Mouse (Mus musculus) fat pad, adult 2 months (tissue): ENCODE results near the gene Ank2.
A peak's percentile ranks its signal among the peaks of the same experiment; 100 is the strongest.

Experiments
- DNase-seq: peaks from one replicate; pipeline ENCODE4 v3.0.0-alpha.2; 2011; ENCODE audit warnings: low read depth, low spot score; ENCODE audit errors: extremely low read depth

The Ank2 gene

DNA sequence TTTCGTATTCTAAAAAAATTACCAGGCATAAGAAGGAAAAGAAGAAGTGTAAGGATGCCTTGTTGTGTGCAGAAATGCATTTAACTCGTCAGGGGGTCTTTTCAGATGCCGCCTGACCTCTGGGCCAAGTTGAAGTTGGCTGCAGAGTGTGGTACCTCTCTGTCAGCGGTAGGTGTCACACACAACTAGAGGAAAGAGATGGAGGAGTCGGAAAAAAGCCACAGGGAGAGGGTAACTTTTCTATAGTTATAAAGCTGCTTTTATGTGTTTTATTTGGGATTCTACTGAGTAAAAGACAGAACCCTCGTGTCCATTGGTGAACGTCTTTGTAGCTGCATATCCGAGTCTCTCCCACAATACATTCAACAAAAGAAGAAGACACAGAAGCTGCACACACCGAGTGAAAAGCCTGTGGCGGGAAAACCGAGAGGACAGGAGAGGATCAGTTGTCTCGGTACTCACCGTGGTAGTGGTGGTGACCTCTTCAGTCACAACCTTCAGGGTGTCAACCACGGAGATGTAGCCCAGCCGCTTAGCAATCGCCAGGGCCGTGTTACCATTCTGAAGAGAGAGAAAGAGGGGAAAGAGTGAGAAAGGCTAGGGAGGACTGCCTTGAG lies 501.7 kb downstream of the Ank2 start:
- DNase-seq = no peak

DNA sequence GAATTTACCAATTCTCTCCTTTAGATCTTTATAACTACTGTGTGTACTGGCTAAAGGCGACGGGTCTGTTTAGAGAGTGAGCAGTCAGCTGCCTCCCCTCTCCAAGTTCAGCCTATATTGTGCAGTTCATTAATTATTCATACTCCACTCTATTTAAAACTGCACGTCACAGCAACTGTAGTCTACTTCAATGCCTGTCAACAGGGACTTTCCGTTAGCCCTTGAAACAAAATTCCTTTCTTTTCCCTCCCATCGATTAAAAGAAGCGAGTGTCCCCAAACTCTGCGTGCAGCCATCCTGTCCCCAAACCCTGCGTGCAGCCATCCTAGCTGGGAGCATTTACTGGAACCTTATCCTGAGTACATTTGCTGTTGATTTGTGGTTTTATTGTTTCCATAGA lies 502.4 kb downstream of the Ank2 start:
- no peak for DNase-seq

DNA sequence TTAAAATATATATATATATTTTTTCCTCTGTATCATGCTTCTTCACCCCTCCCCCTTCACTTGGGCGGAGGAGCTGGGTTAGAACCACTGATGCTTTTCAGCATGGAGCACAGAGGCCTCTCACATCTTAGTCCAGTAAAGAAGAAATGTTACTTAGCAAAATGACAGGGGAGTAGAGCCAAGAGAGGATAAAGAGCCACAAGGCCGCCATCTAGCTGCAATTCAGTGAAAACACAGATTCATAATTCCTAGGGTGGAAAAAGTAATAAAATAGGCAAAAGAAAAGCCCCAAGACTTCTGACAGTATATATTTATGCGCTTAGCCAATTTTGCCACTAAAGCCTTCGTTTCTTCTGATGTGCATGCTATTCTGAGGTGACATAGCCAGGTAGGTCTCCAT lies 503.2 kb downstream of the Ank2 start:
- no peak for DNase-seq

DNA sequence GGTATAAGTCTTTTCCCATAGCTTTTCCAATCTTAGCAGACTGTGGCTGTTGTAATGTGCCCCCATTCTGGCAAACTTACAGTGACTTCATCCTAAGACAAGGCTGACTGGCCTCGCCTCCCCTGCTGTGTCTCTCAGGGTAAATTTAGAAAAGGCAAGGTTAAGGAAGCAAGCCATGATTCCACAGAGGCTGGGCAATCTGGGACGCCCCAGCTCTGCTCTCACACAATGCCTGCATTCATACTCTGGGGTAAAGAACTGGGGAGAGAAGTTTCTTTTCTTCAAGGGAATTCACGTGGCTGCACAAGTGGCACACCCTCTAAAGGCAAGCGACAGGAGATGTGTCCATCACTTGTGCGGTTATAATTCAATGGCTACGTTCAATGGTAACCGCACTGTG lies 505.0 kb downstream of the Ank2 start:
- no peak for DNase-seq

DNA sequence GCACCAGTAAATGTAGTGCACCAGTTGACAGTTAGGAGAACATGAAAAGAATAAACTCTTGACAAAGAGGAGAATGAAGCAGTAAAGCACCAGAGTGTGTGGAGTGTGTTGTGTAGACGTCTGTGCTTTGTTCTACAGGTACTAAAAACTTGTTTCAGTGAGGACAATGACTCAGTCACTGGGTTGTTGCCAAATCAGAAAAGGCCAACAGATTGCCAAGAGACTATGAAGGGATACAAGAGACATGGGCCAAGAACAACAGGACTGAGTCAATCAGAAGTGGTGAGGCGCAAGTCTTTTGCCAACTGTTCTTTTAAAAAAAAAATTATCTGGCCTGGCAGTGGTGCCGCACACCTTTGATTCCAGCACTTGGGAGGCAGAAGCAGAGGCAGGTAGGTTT lies 509.2 kb downstream of the Ank2 start:
- DNase-seq = peak; percentile 62

DNA sequence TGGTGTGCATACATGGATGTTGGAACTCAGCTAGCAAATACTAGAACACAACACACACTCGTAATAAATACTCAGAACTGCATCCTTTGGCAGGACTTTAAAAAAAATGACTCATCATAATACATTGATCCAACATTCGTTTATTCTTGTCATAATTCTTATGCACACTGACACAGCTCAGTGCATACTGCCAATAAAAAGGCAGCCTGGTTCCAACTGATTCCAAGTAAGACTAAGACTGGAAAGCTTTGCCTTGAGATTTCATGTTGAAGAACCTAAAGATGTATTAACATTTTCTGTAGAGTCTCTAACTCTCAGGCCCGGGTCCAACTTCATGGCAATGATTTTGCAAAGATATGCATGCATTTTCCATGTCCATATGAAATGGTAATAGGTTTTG lies 512.5 kb downstream of the Ank2 start:
- no peak for DNase-seq

DNA sequence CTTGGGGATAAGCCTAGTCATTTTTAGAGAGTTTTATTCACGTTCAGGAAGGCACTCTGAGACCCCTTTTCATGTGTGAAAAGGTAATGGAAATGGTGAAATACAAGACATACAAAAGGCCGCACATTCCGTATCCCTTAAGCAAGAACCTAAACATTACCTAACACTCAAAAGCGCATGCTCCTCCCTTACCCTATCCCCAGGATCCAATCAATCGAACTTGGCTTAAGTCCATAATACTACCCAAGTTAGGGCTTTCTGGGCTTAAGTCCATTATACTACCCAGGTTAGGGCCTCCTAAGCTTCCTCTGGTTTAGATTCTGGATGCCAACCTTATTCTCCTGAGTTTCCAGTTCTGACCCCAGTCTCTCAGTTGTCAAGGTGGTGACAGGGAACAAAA lies 516.3 kb downstream of the Ank2 start:
- no peak for DNase-seq

DNA sequence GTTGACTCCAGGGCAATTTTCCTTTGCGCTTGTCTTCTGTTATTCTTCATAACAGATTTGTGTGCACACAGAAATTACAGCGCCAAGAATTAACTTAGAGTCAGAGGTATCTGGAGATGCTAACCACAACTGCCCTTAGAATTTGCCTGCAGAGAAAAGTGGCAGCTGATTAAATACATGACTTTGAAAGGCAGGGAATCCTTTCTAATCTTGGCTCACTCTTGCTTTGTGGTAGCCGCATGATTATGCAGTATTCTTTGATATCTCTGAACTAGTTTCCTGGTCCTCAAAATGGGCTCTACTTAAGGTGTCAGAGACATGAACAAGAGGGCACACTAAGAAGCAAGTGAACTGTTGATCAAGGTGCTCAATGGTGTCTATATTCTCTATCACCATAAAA lies 518.0 kb downstream of the Ank2 start:
- no peak for DNase-seq

DNA sequence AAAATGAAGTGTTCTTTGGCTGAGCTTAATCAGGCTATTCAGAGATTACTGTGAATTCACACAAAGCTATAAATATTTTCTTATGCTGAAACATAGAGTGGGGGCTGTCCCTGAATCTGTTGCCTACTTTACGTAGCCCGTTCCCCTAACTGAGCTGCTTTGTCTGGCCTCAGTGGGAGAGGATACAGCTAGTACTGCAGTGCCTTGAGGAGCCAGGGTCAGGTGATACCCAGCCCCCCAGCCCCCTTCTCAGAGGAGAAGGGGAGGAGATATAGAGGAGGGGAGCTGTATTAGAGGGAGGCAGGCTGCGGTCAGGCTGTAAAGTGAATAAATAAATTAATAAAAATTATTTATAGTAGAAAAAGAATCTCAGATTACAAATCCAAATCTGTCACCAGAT lies 519.5 kb downstream of the Ank2 start:
- DNase-seq = no peak

DNA sequence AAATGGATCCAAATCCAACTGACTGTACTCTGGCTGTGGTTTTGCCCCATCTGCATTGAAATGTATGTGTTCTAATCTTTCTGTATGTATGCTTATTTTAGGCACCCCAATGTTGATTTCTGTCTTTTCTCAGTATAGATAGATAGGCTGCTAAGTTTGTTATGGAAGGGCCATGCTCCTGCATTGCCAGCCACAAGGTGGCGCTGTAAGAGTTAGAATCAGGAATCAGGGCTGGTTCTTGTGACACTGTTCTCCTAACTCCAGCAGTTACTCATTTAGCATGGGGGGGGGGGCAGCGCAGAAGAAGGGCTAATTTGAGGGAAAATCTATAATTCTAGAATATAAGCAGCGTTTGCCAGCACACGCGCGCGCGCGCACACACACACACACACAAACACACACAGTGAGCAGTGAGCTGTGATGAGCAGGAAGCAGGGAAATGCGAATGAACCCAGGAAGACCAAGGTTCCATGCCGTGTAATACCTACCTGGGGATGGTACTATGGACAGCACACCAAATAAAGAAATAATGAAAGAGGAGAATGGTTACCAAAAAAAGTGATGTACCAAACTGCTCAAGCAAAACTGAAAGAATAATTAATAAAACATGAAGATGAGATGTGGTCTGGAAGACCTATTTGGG lies 520.3 kb downstream of the Ank2 start:
- DNase-seq = no peak

DNA sequence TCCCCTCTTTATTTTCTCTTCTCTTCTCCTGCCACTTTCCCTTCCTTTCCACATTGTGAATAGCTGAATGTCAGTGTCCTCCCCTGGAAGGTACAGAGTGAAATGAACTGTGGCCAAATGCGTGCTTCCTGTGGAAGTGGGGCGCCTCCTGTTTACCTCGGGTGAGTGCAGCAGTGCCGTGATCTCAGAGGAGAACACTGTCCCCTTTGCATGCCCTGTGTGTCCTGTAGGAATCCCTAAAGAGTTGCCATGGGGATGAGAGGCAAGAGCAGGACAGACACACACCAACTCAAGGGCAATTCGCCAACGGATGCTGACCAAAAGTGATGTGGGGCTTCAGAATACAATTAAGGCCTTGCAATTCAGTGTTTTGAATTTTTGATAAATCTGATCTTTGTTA lies 521.8 kb downstream of the Ank2 start:
- DNase-seq = no peak

DNA sequence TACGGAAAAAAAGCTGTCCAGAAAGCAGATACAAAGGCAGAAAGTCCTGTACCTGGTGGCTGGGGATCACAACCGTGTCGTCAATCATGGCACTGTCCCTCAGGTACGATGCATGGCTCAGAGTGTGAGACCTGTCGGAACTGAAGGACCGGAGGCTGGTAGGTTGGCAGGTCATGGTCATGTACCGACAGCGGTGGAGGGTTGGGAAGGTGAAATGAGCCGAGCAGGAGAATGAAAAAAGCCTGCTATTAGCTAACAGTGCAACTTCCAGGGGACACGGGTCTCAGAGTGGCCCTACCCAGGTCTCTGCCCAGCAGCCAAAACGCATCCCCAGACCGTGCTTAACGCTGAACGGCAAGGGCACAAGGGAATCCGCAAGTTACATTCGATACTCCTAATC lies 522.4 kb downstream of the Ank2 start:
- no peak for DNase-seq

DNA sequence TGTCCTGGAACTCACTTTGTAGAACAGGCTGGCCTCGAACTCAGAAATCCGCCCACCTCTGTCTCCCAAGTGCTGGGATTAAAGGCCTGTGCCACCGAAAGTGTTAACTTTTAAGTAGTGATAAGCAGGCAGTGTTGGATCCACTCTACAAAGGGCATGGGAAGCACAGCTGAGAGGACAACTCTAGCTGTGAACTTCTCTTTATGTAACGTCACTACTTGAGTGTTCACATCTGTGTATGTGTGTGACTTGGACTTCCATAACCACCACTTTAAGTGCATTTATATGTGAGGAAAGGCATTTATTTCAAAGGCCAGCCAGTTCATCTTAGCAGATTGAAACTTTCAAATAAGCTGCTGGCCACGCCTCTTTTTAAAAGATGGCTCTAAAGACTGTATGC lies 523.7 kb downstream of the Ank2 start:
- no peak for DNase-seq

DNA sequence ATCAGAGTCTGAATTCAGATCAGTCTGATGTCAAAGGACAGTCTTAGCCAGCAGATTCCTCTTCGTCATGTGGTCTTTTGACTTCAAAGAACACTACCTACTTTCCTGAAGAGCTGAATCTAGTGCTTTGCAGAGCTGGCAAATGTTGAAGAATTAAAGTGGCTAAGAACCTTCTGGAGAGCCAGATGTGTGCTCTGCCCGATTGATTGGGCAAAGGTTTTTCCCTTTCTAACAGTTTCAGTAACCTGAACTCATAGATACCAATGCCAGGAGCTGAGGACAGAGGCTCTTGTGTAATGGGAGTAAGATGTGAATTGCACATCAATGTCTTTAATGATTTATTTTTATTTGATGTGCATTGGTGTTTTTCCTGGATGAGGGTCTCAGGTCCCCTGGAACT lies 525.6 kb downstream of the Ank2 start:
- DNase-seq = no peak

DNA sequence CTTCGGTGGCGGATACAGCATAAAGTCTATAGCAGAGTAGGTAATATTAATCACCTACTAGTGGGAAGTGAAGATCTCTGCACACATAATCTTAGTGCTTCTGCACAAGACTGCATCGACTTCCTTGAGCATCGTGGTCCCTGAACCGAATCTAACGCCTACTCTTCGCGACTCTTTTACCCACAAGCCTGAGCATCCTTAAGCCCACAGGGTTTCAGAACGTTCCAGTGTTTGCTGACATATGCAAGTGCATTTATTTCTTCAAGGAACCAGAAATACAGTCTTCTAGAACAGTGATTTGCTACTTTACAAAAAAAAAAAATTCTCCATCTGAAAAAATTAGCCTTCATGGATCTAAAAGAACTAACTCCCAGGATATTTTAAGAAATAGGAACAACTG lies 527.6 kb downstream of the Ank2 start:
- no peak for DNase-seq

DNA sequence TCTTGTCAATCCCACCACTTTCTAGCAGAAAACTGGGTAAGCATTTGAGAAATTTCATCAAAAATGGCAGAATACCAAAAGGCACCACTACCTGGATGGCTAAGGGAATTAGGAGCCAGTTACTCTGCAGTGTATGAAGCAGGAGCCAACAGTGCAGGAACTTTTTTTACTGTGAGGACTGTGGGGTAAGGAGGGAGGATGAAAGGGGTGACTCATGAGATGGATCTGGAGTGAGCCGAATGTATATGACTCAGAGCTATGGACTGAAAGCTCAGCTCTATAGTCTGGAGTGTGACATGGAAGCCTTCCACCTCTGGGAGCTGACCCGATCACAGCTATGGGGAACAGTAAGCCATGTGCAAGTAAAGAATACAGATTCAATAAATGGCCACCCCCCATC lies 530.4 kb downstream of the Ank2 start:
- DNase-seq = no peak

DNA sequence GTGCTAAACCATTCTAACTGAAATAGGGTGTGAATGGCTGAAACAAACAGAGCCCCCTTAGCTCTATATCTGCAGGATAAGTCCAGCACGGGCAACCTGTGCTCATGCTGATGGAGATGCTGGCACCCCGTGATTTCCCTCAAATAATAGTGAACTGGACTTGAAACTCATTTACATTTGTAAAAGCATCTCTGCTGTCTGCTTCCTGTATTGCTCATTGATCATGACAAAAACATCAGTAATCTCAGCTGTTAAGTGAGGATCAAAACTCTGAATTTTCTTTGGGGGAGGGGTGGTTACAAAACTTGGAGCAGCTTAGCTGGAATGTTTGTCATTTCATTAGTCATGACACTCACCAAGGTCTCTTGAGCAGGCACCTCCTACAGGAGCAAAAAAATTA lies 533.4 kb downstream of the Ank2 start:
- DNase-seq = no peak

DNA sequence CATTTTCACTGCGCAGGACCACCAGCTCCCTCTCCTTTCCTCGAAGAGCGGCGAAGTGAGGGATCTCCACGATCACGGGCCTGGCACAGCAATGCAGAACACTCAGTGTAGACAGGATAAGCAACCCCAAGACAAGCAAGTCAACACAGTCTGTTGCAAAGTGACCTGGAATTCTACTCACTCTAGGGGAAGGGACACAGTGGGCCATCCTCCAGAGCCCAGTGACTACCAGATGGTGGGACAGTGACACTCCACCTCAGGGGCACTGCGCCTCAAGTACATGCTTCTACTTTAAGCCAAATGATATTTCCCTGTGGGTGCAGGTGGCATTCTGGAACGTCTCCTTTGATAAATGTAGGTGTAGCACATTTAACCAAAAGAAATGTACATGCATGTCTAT lies 536.8 kb downstream of the Ank2 start:
- no peak for DNase-seq

DNA sequence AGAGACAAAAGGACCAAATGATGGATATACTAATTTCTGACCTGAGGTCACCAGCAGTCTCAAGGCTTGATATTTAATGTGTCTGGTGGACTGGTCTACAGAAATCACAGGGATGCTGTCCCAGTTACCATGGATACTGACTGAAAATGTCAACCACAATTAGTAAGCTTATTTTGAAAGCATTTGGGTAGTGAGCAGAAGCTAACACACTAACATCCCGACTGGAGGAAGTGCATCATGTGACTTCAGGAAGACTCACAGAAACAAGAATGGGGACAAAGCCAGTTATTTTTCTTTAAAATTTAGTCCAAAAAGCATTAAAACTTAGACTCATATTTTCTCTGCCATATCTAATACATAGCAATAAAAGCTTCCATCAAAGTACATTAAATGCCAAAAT lies 546.5 kb downstream of the Ank2 start:
- DNase-seq = no peak

DNA sequence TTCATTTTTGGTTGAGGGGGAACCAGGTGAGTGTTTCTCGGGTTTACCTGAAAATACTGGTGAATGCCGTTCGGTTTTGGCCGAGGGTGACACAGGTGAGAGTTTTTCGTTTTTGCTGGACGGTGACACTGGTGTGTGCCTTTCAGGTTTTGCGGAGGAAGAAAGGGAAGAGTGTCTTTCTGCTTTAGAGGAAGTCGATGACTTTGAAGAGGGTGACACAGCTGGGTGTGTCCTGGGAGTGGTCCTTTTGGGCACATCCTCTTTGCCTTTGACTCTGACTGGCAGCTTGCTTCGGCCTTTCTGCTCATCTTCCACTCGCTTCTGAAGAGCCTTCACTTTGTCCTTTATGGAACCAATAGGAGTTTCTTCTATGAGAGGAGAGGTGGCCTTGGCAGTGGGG lies 552.6 kb downstream of the Ank2 start:
- no peak for DNase-seq

DNA sequence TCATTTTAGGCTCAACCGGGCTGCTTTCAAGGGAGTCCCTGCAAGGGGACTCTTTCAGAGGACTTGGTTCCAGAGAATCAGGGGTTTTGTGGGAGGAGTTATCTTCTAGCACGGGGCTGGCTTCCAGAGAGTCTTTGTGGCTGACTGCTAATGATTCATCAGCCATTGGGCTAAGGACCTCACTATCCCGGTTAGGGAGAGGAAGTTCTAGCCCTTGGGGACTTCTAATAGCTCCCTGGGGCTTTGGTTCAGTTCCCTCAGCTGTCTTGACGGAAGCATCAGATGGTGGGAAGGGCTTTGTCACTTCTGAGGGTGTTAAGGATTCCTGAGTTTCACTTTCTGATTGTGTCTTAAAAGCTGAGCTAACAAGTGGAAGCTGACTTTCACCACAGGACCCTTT lies 554.3 kb downstream of the Ank2 start:
- DNase-seq = no peak

DNA sequence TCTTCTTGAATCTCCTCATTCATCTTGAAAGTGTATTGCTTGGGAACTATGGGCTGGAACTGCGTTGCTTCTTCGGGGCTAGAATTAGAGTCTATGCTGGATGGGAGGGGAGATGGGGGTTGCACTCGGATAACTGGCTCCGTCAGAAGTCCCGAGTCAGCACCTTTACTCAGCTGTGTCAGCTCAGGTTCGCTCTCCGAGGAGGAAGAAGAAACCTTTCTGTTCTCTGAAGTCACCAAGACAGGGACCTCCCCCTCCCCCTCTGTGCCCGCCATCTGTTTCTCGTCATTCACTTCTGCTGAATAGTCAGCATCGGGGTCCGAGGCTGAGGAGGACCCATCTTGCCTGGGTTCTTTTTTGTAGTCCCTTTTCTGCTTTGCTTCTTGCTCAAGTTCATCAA lies 555.1 kb downstream of the Ank2 start:
- no peak for DNase-seq

DNA sequence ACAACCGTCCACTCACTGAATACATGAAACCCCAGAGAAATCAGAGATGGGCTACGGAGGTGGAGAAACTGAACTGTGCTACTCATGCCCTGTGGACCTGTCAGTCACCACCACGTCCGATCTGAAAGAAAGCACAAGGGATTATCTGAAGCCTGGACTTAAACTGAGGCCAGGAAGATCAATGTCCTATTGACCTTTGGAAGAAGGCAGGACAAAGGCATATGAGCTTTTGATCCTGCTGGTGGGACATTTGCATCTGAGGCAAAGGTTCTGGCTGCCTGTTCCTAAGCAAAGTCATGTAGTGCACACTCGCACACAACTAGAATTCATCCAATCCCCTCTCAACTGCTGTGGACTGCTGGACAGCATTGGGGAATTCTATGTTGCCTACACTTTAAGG lies 558.7 kb downstream of the Ank2 start:
- no peak for DNase-seq
